Mouse (Mus musculus) granulocyte monocyte progenitor cell, adult 5-6 weeks (primary cell): ENCODE results near the gene Ccdc189. TPM values are rescaled to one million over a fixed set of nuclear protein-coding genes. Genes with fewer than 3 reads are reported as not detected.

Experiments used
- total RNA-seq, 2 experiments: library from RNA; stranded (forward) in 1 of 2; stranded (reverse) in 1 of 2; fragments of 200-712, 200-1000 nt in 1 of 2; fragments of >200 nt in 1 of 2; fragmentation: Nextera tagmentation in 1 of 2; gene quantifications; 2 replicates each; pipeline ENCODE4 v1.2.3; 2014 to 2017

Gene Ccdc189
- total RNA-seq, 2 experiments from 2014 or later, result 0.37 to 3.9 TPM

Other genes starting within 250 kb of the Ccdc189 start
- gene Zfp768, start 243.0 kb downstream of the Ccdc189 start, total RNA-seq (2014; fragmentation: Nextera tagmentation), result 3.7 and 9.6 TPM in 2 replicates
- 5.5 and 6.2 TPM in 2 replicates for gene Zfp768, start 243.0 kb downstream of the Ccdc189 start, total RNA-seq (2017)
- 1.8 and 4.4 TPM in 2 replicates for gene Zfp747, start 212.5 kb downstream of the Ccdc189 start, total RNA-seq (2014; fragmentation: Nextera tagmentation)
- gene Zfp747, start 212.5 kb downstream of the Ccdc189 start, total RNA-seq (2017), result 6.2 and 13.4 TPM in 2 replicates
- gene 9130019O22Rik, start 201.4 kb downstream of the Ccdc189 start, total RNA-seq (2014; fragmentation: Nextera tagmentation), result 2.7 and 3.7 TPM in 2 replicates
- gene 9130019O22Rik, start 201.4 kb downstream of the Ccdc189 start, total RNA-seq (2017), result 4.1 and 5.5 TPM in 2 replicates
- gene E430018J23Rik, start 195.0 kb downstream of the Ccdc189 start, total RNA-seq (2014; fragmentation: Nextera tagmentation), result 2.5 TPM in 1 of 2 replicates, not detected in the other
- gene E430018J23Rik, start 195.0 kb downstream of the Ccdc189 start, total RNA-seq (2017), result 4.2 and 8.9 TPM in 2 replicates
- 8.9 and 10.8 TPM in 2 replicates for gene Zfp764, start 181.8 kb downstream of the Ccdc189 start, total RNA-seq (2014; fragmentation: Nextera tagmentation)
- gene Zfp764, start 181.8 kb downstream of the Ccdc189 start, total RNA-seq (2017), result 12.5 and 15.1 TPM in 2 replicates
- 13.5 and 17.6 TPM in 2 replicates for gene Zfp688, start 166.5 kb downstream of the Ccdc189 start, total RNA-seq (2014; fragmentation: Nextera tagmentation)
- gene Zfp688, start 166.5 kb downstream of the Ccdc189 start, total RNA-seq (2017), result 7.1 and 12.5 TPM in 2 replicates
- 0.70 and 3.9 TPM in 2 replicates for gene Zfp689, start 139.4 kb downstream of the Ccdc189 start, total RNA-seq (2014; fragmentation: Nextera tagmentation)
- gene Zfp689, start 139.4 kb downstream of the Ccdc189 start, total RNA-seq (2017), result 2.7 and 3.6 TPM in 2 replicates
- gene Prr14, start 129.0 kb downstream of the Ccdc189 start, total RNA-seq (2014; fragmentation: Nextera tagmentation), result 96.7 and 115 TPM in 2 replicates
- gene Prr14, start 129.0 kb downstream of the Ccdc189 start, total RNA-seq (2017), result 23.8 and 29.0 TPM in 2 replicates
- gene Fbrs, start 109.4 kb downstream of the Ccdc189 start, total RNA-seq (2014; fragmentation: Nextera tagmentation), result 87.1 and 132 TPM in 2 replicates
- 21.9 and 28.5 TPM in 2 replicates for gene Fbrs, start 109.4 kb downstream of the Ccdc189 start, total RNA-seq (2017)
- 139 and 145 TPM in 2 replicates for gene Srcap, start 76.6 kb downstream of the Ccdc189 start, total RNA-seq (2014; fragmentation: Nextera tagmentation)
- gene Srcap, start 76.6 kb downstream of the Ccdc189 start, total RNA-seq (2017), result 20.9 and 22.9 TPM in 2 replicates
- gene Gm42715, start 69.0 kb downstream of the Ccdc189 start, total RNA-seq (2014; fragmentation: Nextera tagmentation), result 25.2 and 31.5 TPM in 2 replicates
- 5.7 and 6.4 TPM in 2 replicates for gene Gm42715, start 69.0 kb downstream of the Ccdc189 start, total RNA-seq (2017)
- gene Tmem265, start 27.2 kb downstream of the Ccdc189 start, total RNA-seq (2014; fragmentation: Nextera tagmentation), result 8.1 TPM in 1 of 2 replicates, not detected in the other
- gene Tmem265, start 27.2 kb downstream of the Ccdc189 start, total RNA-seq (2017), result 0.99 and 2.9 TPM in 2 replicates
- gene Phkg2, start 15.3 kb downstream of the Ccdc189 start, total RNA-seq (2014; fragmentation: Nextera tagmentation), result 57.0 and 72.0 TPM in 2 replicates
- gene Phkg2, start 15.3 kb downstream of the Ccdc189 start, total RNA-seq (2017), result 27.4 and 31.7 TPM in 2 replicates
- gene Rnf40, start 172 bp upstream of the Ccdc189 start, total RNA-seq (2014; fragmentation: Nextera tagmentation), result 25.0 and 48.1 TPM in 2 replicates
- 35.3 and 42.8 TPM in 2 replicates for gene Rnf40, start 172 bp upstream of the Ccdc189 start, total RNA-seq (2017)
- 12.9 and 18.9 TPM in 2 replicates for gene Zfp629, start 27.2 kb upstream of the Ccdc189 start, total RNA-seq (2014; fragmentation: Nextera tagmentation)
- gene Zfp629, start 27.2 kb upstream of the Ccdc189 start, total RNA-seq (2017), result 8.2 and 12.6 TPM in 2 replicates
- gene Bcl7c, start 120.3 kb upstream of the Ccdc189 start, total RNA-seq (2014; fragmentation: Nextera tagmentation), result 50.9 and 81.5 TPM in 2 replicates
- 39.3 and 57.5 TPM in 2 replicates for gene Bcl7c, start 120.3 kb upstream of the Ccdc189 start, total RNA-seq (2017)
- gene Ctf1, start 124.1 kb upstream of the Ccdc189 start, total RNA-seq (2014; fragmentation: Nextera tagmentation), result 0.73 and 1.2 TPM in 2 replicates
- gene Ctf1, start 124.1 kb upstream of the Ccdc189 start, total RNA-seq (2017), result 0.90 and 3.2 TPM in 2 replicates
- gene Ctf2, start 143.6 kb upstream of the Ccdc189 start, total RNA-seq (2014; fragmentation: Nextera tagmentation), result not detected in 2 replicates
- gene Ctf2, start 143.6 kb upstream of the Ccdc189 start, total RNA-seq (2017), result 0.31 TPM in 1 of 2 replicates, not detected in the other
- gene Fbxl19, start 155.9 kb upstream of the Ccdc189 start, total RNA-seq (2014; fragmentation: Nextera tagmentation), result 11.1 and 11.7 TPM in 2 replicates
- gene Fbxl19, start 155.9 kb upstream of the Ccdc189 start, total RNA-seq (2017), result 13.8 and 17.7 TPM in 2 replicates
- gene Orai3, start 181.2 kb upstream of the Ccdc189 start, total RNA-seq (2014; fragmentation: Nextera tagmentation), result 36.8 and 41.2 TPM in 2 replicates
- gene Orai3, start 181.2 kb upstream of the Ccdc189 start, total RNA-seq (2017), result 22.7 and 22.8 TPM in 2 replicates
- gene Setd1a, start 188.1 kb upstream of the Ccdc189 start, total RNA-seq (2014; fragmentation: Nextera tagmentation), result 59.6 and 105 TPM in 2 replicates
- 11.9 and 12.4 TPM in 2 replicates for gene Setd1a, start 188.1 kb upstream of the Ccdc189 start, total RNA-seq (2017)
- not detected in 2 replicates for gene Gm49388, start 197.0 kb upstream of the Ccdc189 start, total RNA-seq (2014; fragmentation: Nextera tagmentation)
- 1.2 TPM in 1 of 2 replicates, not detected in the other for gene Gm49388, start 197.0 kb upstream of the Ccdc189 start, total RNA-seq (2017)
- 27.6 and 29.6 TPM in 2 replicates for gene Hsd3b7, start 212.0 kb upstream of the Ccdc189 start, total RNA-seq (2014; fragmentation: Nextera tagmentation)
- 19.1 and 31.6 TPM in 2 replicates for gene Hsd3b7, start 212.0 kb upstream of the Ccdc189 start, total RNA-seq (2017)
- 88.9 and 105 TPM in 2 replicates for gene Stx4a, start 235.7 kb upstream of the Ccdc189 start, total RNA-seq (2014; fragmentation: Nextera tagmentation)
- gene Stx4a, start 235.7 kb upstream of the Ccdc189 start, total RNA-seq (2017), result 37.7 and 38.8 TPM in 2 replicates
- 0.62 and 0.88 TPM in 2 replicates for gene Stx1b, start 236.0 kb upstream of the Ccdc189 start, total RNA-seq (2014; fragmentation: Nextera tagmentation)
- gene Stx1b, start 236.0 kb upstream of the Ccdc189 start, total RNA-seq (2017), result not detected in 2 replicates